ENCODE assay signal across 9 mouse cellular contexts in the genomic region with DNA sequence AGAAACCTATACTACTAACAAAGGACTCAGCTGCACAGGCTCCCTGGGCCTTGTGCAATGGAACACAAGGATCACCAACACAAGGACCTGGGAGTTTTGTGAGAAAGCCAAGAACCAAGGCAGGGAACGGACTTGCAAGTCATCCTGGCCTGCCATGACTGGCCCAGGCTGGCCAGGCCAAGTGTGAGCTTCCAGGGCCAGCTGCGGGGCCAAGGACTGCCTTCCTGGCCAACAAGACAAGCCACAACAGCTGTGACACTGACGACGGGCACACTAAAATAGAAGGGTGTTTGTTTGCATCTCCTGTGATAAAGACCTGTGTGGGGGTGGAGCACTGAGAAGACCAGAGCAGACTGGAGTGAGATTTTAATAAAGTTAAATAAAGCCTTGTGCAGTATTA.
DNase-seq lines count a peak whose midpoint lies in the region; ATAC-seq and TF ChIP-seq lines count a peak whose summit lies in the region.
"Had no signal": no experiment of that assay in that cellular context is flagged by ENCODE, and none has a peak within 500 bp of the region (broad histone marks: within the 10 kb centered on the region; RNA-seq: fewer than 3 reads in every experiment).

No protein-coding gene starts in this region.

- TF ChIP-seq CTCF in MEL (IDR thresholded peaks at IDR 0.05 in 2 of 3, conservative IDR thresholded peaks at IDR 0.05 in 1 of 3; ENCODE audit: control insufficient read depth in 1 of 3, insufficient read depth in 1 of 3, low read depth in 2 of 3, low read length in 3 of 3, poor library complexity in 1 of 3, severe bottlenecking in 1 of 3) = no peak
- TF ChIP-seq CTCF in liver, postnatal 0 days (IDR thresholded peaks at IDR 0.05; ENCODE audit: low read depth) = no peak
- no peak for TF ChIP-seq CTCF in thymus, adult 2 months (IDR thresholded peaks at IDR 0.05; ENCODE audit: borderline replicate concordance, control insufficient read depth, extremely low read depth, insufficient read depth, low read length, poor library complexity)

- H3K9me3 ChIP-seq in MEL (replicated peaks; ENCODE audit: insufficient read depth, low read length) = no peaks in the 10 kb centered on the region
- no peaks in the 10 kb centered on the region for H3K9me3 ChIP-seq in liver, postnatal 0 days (ENCODE audit: low read length)
- H3K9me3 ChIP-seq in forebrain, embryonic 15.5 days = no peaks in the 10 kb centered on the region

- no peak overlapping the region for H3K4me2 ChIP-seq in liver, postnatal 0 days (ENCODE audit: low read depth, low read length)
- H3K4me2 ChIP-seq in forebrain, embryonic 15.5 days (replicated peaks) = no peak overlapping the region

- H3K4me1 ChIP-seq in MEL (ENCODE audit: control insufficient read depth in 1 of 2, insufficient read depth in 2 of 2, low read length in 2 of 2) = peaks cover 0 to 2% of the 10 kb centered on the region in 2 experiments; a peak in 1 of 4 replicates
- H3K4me1 ChIP-seq in brown adipose tissue, adult 24 weeks (ENCODE audit: control insufficient read depth, insufficient read depth, insufficient read length, low read length) = peaks cover 15% of the 10 kb centered on the region; the same call in 1 of the 2 replicates
- H3K4me1 ChIP-seq in liver, postnatal 0 days (ENCODE audit: insufficient read depth) = peaks cover 10% of the 10 kb centered on the region
- H3K4me1 ChIP-seq in thymus, adult 2 months (replicated peaks; ENCODE audit: control insufficient read depth, insufficient read depth, low read length) = peaks cover 22% of the 10 kb centered on the region
- peaks cover 17% of the 10 kb centered on the region for H3K4me1 ChIP-seq in forebrain, embryonic 15.5 days

- H3K79me2 ChIP-seq in MEL (ENCODE audit: control insufficient read depth, insufficient read depth, low read length, poor library complexity) = no peaks in the 10 kb centered on the region

- no peak for TF ChIP-seq RAD21 in MEL (IDR thresholded peaks at IDR 0.05; ENCODE audit: low read depth, low read length)

- peak; percentile 34 to 40 for DNase-seq in kidney, postnatal 36 days
- no peak for DNase-seq in kidney, adult 9 months
- DNase-seq in MEL (ENCODE audit: low read depth, low spot score) = no peak
- DNase-seq in liver, postnatal 0 days = no peak
- DNase-seq in thymus, adult 2 months = no peak

- peaks cover 0 to 3% of the 10 kb centered on the region in 2 experiments; a peak in 1 of 4 replicates for H3K36me3 ChIP-seq in MEL (ENCODE audit: control insufficient read depth in 1 of 2, insufficient read depth in 2 of 2, low read length in 2 of 2)
- no peaks in the 10 kb centered on the region for H3K36me3 ChIP-seq in liver, postnatal 0 days (replicated peaks; ENCODE audit: insufficient read depth, low read length)
- no peaks in the 10 kb centered on the region for H3K36me3 ChIP-seq in thymus, adult 2 months (ENCODE audit: control insufficient read depth, insufficient read depth, low read length)
- no peaks in the 10 kb centered on the region for H3K36me3 ChIP-seq in forebrain, embryonic 15.5 days

- no peak overlapping the region for H3K4me3 ChIP-seq in MEL (ENCODE audit: control insufficient read depth in 1 of 2, insufficient read depth in 1 of 2, low read depth in 2 of 2, low read length in 2 of 2)
- H3K4me3 ChIP-seq in brown adipose tissue, adult 24 weeks (ENCODE audit: insufficient read depth, low read depth, low read length) = no peak overlapping the region
- no peak overlapping the region for H3K4me3 ChIP-seq in liver, postnatal 0 days (ENCODE audit: low read depth, low read length)
- no peak overlapping the region for H3K4me3 ChIP-seq in thymus, adult 2 months (ENCODE audit: control insufficient read depth, insufficient read depth, low read length)
- H3K4me3 ChIP-seq in forebrain, embryonic 15.5 days = no peak overlapping the region
- H3K4me3 ChIP-seq: erythroblast, embryonic 14.5 days had no signal

- WGBS in liver, postnatal 0 days (ENCODE audit: insufficient replicate concordance) = 43% methylated on average over 4 of the region's 4 CpGs
- WGBS in thymus, adult 2 months = 32% methylated on average over 4 of the region's 4 CpGs
- 70% methylated on average over 4 of the region's 4 CpGs for WGBS in forebrain, embryonic 15.5 days

- TF ChIP-seq POLR2A in MEL (IDR thresholded peaks at IDR 0.05; ENCODE audit: control insufficient read depth in 1 of 2, insufficient read depth in 1 of 2, low read depth in 1 of 2, low read length in 2 of 2, poor library complexity in 1 of 2) = no peak
- TF ChIP-seq POLR2A in thymus, adult 2 months (IDR thresholded peaks at IDR 0.05; ENCODE audit: control insufficient read depth, extremely low read depth, insufficient read depth, low read length, poor library complexity) = no peak

- no peak overlapping the region for H3K27ac ChIP-seq in MEL (ENCODE audit: control insufficient read depth, low read depth, low read length)
- H3K27ac ChIP-seq in brown adipose tissue, adult 24 weeks (replicated peaks; ENCODE audit: low read depth, low read length) = peak overlapping the region; percentile 55; the same call in 1 of the 2 replicates
- H3K27ac ChIP-seq in liver, postnatal 0 days (ENCODE audit: low read depth) = peak overlapping the region; percentile 3; the same call in 1 of the 2 replicates
- H3K27ac ChIP-seq in thymus, adult 2 months (ENCODE audit: control insufficient read depth, insufficient read depth, low read length) = no peak overlapping the region
- no peak overlapping the region; the same call in 1 of the 2 replicates for H3K27ac ChIP-seq in forebrain, embryonic 15.5 days (replicated peaks)

- ATAC-seq in liver, postnatal 0 days = no peak
- no peak for ATAC-seq in activated CD4-positive, CD25-positive, alpha-beta regulatory T cell, adult 4 months
- no peak for ATAC-seq in forebrain, embryonic 15.5 days (replicated peaks)

- TF ChIP-seq EP300 in MEL (IDR thresholded peaks at IDR 0.05; ENCODE audit: low read depth in 1 of 2, low read length in 2 of 2) = no peak
- no peak for TF ChIP-seq EP300 in liver, postnatal 0 days (IDR thresholded peaks at IDR 0.05; ENCODE audit: low read depth)

- no peak overlapping the region for H3K9ac ChIP-seq in MEL (ENCODE audit: control insufficient read depth, low read depth, low read length, poor library complexity, severe bottlenecking)
- H3K9ac ChIP-seq in liver, postnatal 0 days (replicated peaks) = no peak overlapping the region
- H3K9ac ChIP-seq in forebrain, embryonic 15.5 days (replicated peaks) = no peak overlapping the region

- no peaks in the 10 kb centered on the region for H3K27me3 ChIP-seq in MEL (ENCODE audit: control insufficient read depth in 1 of 2, insufficient read depth in 2 of 2, low read length in 2 of 2)
- H3K27me3 ChIP-seq in liver, postnatal 0 days (ENCODE audit: insufficient read depth, low read length) = no peaks in the 10 kb centered on the region
- H3K27me3 ChIP-seq in thymus, adult 2 months (ENCODE audit: control insufficient read depth, insufficient read depth, low read length) = no peaks in the 10 kb centered on the region
- H3K27me3 ChIP-seq in forebrain, embryonic 15.5 days = no peaks in the 10 kb centered on the region

TF ChIP-seq in MEL, 35 proteins besides CTCF, POLR2A, EP300 and RAD21:
- TF ChIP-seq SMC3 (IDR thresholded peaks at IDR 0.05; ENCODE audit: low read depth, low read length) (no peak), MAZ (IDR thresholded peaks at IDR 0.05; ENCODE audit: low read depth, low read length) (no peak), ETS1 (IDR thresholded peaks at IDR 0.05; ENCODE audit: low read depth, low read length) (0 out of 2 replicates have a peak, but pooled peaks have one; percentile 13)
TF ChIP-seq in MEL: peak in this region for 1.

Comparison
In these comparisons a context has a peak if more than half of its experiments do, and no peak if none do; other contexts are left out.
1. DNase-seq: peak in kidney, postnatal 36 days (2 of 2); none in kidney, adult 9 months (single experiment), MEL (single experiment), liver, postnatal 0 days (single experiment) and thymus, adult 2 months (single experiment).
2. H3K27ac ChIP-seq: peak in brown adipose tissue, adult 24 weeks (single experiment) and liver, postnatal 0 days (single experiment); none in MEL (single experiment), thymus, adult 2 months (single experiment) and forebrain, embryonic 15.5 days (single experiment).